Mouse (Mus musculus) heart, postnatal 4 days (tissue): ENCODE measurements around the gene Gm5426. TPM values are rescaled to one million over a fixed set of nuclear protein-coding genes. Genes with fewer than 3 reads are reported as not detected.
"Not testable (repeated sequence)": the region's sequence is repeated elsewhere in the genome, so short reads cannot be mapped to it uniquely, and the experiment has no call there.

Experiments used
- DNase-seq: peaks from one replicate; pipeline ENCODE4 v3.0.0; 2021
- total RNA-seq, 2 experiments: library from RNA; stranded (reverse); gene quantifications; 2 replicates each; pipeline ENCODE4 v1.2.3; 2021

Gm5426 gene
- total RNA-seq, 2 experiments from 2014 or later, result not detected

- DNase-seq, result not testable (repeated sequence)
Observed at GRCm38 (mm10) chr10:96139274-96139673, 2.9 kb downstream of the Gm5426 start.

DNA sequence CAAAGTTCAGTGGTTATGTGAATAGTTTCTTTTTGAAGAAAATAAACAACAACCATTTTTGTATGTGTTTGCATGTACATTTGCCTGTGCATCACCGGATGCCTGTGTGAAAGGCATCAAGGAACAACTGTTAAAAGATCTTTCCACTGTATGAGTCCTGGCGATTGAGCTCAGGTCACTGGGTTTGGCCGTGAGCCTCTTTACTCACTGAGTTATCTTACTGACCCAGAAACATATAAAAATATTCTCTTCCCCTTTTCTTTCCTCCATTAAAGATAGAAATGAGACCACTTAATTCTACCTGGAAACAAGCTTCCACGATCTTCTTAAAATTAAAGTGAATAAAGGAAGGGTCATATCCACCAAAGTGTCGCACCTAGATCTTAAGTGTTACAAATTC lies 10.2 kb downstream of the Gm5426 start:
- no peak for DNase-seq

DNA sequence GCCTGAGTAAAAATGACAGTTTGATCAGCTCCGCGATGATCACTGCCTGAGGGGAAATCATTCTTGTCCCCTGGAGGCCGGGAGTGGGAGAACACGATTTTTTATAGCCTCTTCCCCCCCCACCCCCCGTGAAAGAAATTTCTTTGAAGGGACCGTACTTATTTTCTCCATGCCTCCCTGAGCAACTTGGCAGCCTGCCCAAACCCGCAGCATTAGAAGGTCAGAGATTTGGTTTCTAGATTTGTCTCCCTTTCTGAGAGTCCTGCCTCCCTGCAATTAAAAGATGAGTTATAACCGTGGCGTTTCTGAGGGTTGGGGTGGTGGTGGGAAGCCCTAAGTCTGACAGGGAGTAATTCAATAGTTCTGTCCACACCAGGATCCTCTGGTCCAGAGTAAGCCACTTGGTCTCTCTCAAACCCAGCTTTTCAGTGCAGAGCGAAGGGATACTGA lies 11.9 kb downstream of the Gm5426 start:
- peak; percentile 12 for DNase-seq

- DNase-seq, result no peak
Observed at GRCm38 (mm10) chr10:96150401-96151116, 14.2 kb downstream of the Gm5426 start.

DNA sequence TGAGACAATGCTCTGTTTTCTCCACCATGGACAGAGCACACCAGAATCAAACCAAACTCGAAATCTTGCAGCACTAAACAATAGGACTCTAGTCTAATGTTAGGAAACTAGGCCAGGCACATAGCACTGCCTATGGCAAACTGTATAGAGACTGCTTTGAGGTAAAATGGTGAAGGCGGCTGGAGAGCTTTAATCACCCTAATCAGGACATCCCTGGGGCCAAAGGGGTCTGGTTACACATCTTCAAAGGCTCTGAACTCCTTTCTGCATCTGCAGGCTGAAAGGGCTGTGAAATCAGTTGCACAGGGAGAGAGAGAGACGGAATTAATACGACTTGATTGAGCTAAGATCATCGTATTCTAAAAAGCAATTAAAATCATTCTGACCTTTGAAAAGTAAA lies 16.9 kb downstream of the Gm5426 start:
- no peak for DNase-seq

DNA sequence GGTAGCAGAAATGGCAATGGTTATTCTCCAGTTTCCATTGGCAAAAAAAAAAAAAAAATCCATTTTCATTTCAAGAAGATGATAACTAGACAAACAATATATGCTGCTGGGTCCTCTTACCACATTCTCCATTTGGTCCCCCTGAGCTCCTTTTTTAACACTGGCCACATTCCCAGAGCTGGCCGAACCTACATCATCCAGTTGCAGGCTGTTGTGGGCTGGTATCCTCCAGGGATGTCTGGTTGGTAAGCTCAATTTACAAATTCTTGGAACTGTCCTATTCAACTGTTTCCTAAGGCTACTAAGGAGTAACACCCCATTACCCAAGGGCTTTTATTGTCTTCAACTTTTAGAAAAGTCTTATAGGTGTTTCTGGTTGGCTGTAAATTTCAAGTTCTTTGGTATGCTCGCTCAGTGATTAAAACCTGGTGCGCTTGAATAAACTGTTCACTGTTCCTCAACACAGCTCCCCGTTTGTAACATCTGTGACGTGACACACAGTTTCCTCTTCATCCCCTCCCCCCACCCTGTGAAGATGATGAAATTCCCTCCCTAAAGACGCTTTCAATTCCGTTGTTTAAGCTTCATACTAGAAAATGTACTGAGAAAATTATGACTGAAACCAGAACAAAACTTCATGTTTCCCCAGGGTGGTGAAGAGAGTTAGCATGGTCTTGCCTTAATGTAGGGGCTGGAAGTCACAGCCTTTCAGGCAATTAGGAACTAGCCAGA lies 26.7 kb downstream of the Gm5426 start:
- DNase-seq, result no peak

GRCm38 (mm10) chr10:96163791-96164190 lies 27.4 kb downstream of the Gm5426 start:
- no peak for DNase-seq

- no peak for DNase-seq
Observed at GRCm38 (mm10) chr10:96165260-96165659, 28.9 kb downstream of the Gm5426 start.

DNA sequence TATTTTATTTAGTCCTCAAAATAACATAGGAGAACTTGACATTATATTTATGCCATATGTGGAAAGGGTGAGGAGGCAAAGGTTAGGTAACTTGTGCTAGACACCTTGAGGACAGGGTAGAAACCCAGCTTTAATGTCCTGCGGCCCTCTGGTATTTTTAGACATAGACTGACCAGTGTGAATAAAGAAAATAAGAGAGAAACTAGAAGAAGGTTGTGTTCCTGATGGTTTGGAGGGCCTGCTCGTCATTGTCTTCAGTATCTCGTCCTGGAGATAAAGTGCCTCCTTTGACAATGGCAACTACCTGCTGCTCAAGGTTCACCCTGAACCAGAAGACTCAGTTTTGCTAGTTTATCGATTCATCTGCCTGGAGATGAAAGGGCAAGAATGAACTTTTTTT lies 32.6 kb downstream of the Gm5426 start:
- no peak for DNase-seq

- no peak for DNase-seq
Observed at GRCm38 (mm10) chr10:96171546-96171945, 35.1 kb downstream of the Gm5426 start.

DNA sequence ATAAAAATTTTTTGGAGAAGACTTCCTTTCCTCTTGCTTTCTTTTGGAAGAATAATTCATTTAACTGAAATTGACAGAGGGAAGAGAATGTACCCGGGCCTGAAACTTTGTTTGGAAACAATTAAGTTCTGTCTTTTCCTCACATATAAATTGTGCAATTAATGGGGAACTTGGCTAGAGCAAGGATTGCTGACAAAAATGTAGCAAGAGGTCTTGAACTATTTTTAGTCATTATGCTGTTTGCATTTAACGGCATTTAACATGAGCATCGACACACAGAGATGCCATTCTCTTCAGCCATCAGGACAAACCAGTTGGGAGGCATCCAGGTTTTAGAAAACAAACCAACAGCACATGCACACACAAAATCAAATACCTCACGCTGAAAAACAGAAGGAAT lies 36.6 kb downstream of the Gm5426 start:
- DNase-seq, result no peak

- DNase-seq, result no peak
Observed at GRCm38 (mm10) chr10:96173771-96174170, 37.4 kb downstream of the Gm5426 start.

DNA sequence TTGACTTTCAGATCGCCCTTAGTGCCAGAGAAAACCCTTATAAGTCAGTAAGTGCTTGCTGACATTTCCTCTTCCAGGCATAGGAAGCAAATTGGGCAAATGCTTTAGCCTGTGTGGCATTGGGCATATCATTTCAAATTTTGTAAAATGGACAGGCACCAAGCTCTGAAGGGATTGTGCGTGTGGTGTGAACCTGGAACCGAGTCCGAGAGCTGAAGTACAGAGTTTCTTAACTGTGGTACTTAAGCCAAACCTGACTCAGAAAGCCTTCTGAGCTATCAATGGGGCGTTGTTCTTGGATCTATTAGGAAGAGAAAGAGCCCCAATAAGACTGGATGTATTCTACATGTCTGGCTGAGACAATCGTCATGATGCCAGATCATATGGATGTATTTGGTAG lies 40.5 kb downstream of the Gm5426 start:
- no peak for DNase-seq

- DNase-seq, result no peak
Observed at GRCm38 (mm10) chr10:96180554-96181397, 44.4 kb downstream of the Gm5426 start.

DNA sequence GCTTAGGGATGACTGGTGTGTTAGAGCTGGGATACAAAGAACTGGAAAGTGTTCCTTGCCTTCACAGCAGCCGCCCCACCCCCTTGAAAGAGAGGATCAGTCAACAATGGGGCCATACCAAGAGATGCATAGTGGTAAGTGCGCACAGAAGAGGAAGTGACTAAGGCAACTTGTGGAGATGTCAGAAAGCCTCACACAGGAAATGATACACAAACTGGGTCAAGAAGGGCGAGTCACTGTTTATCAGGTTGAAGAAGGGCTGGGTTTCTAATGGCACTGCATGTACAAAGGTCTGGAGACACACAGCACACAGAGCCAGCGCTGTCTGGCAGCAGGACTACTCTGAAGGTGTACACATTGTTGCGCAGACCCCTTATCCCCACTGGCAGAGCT lies 45.0 kb downstream of the Gm5426 start:
- no peak for DNase-seq

DNA sequence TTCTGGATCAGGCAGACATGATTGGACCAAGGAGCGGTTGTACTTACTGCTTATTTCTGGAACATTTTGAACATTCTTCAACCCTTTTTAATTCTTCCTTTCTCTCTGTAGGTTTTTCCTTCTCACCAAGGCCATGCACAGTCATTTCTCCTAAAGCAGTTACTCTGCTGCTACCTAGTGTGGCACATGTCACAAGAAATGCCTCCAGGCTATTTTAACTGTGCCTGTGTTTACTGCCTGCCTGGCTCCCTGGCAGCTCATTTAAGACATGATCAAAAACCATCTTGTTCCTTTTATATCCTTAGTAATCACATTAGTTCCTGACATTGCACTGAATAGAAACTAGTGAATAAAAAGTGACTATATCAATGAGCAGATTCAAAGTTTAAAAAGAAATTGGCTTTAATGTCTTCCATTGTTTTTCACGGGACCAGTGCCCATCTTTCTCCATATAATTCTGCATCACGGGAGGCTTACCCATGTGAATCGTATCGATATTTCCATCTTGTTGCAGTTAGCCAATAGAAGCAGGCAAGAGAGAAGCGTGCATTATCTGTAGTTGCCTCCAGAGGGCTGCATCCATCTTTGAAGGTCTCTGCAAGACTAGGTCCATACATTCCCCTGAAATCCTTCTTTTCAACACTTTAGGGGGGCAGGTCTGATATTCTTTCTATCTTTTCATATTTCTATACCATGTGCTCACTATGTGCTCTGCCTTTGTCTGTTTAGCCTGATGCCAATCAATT lies 45.7 kb downstream of the Gm5426 start:
- DNase-seq, result no peak

- no peak for DNase-seq
Observed at GRCm38 (mm10) chr10:96185026-96185425, 48.6 kb downstream of the Gm5426 start.

DNA sequence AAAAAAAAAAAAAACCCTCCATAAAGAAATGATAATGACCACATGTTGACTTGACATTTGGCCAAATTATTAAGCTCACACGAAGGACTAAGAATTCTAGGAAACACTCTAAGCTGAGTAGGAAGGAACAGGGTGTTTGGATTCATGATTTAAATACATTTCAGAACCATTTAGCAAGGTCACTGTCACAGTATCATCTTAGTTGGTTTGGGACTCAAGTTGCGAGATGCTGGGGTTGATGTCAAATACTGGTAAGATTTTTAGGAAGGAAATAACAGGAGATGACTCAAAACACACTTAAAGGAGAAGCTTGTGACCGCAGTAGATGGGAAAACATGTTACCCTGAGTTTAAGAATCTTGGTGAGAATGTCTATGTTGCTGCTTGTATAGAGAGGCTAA lies 49.2 kb downstream of the Gm5426 start:
- DNase-seq, result no peak
